Mouse (Mus musculus) stomach, embryonic 14.5 days (tissue): ENCODE data around the gene 1110051M20Rik. TPM values are rescaled to one million over a fixed set of nuclear protein-coding genes. Genes with fewer than 3 reads are reported as not detected.

ENCODE experiments used
- ATAC-seq: fragments of 200-750 bp; cut with Nextera tagmentation; 2 replicates; pipeline ENCODE4 v1.8.0; 2017; ENCODE audit warnings: low read depth, moderate TSS enrichment; ENCODE audit not compliant: insufficient number of reproducible peaks, insufficient read depth, low FRiP score
- H3K27ac ChIP-seq: fragments of 300-500 bp; sonication (generic); 2 replicates; pipeline ENCODE4 v1.5.1; 2014; ENCODE audit warnings: mild to moderate bottlenecking, low read length, moderate library complexity, mixed read lengths
- H3K27me3 ChIP-seq: fragments of 300-500 bp; sonication (generic); 2 replicates; pipeline ENCODE4 v1.6.1; 2014; ENCODE audit warnings: low read length, control low read depth, mixed read lengths; ENCODE audit not compliant: control insufficient read depth, insufficient read depth
- H3K36me3 ChIP-seq: fragments of 300-500 bp; sonication (generic); 2 replicates; pipeline ENCODE4 v1.6.1; 2014; ENCODE audit warnings: mild to moderate bottlenecking, control low read depth, low read length, moderate library complexity, mixed read lengths; ENCODE audit not compliant: control insufficient read depth, insufficient read depth
- H3K4me1 ChIP-seq: fragments of 300-500 bp; sonication (generic); 2 replicates; pipeline ENCODE4 v1.6.1; 2014; ENCODE audit warnings: low read length, control low read depth, mixed read lengths; ENCODE audit not compliant: control insufficient read depth, insufficient read depth
- H3K4me2 ChIP-seq: fragments of 300-500 bp; sonication (generic); replicated peaks from 2 replicates; pipeline ENCODE4 v1.6.1; 2014; ENCODE audit warnings: low read depth, low read length, control low read depth
- H3K4me3 ChIP-seq: fragments of 300-500 bp; sonication (generic); 2 replicates; pipeline ENCODE4 v1.5.1; 2014; ENCODE audit warnings: low read depth, low read length, control low read depth
- H3K9ac ChIP-seq: fragments of 300-500 bp; sonication (generic); replicated peaks from 2 replicates; pipeline ENCODE4 v1.6.1; 2014; ENCODE audit warnings: low read depth, mild to moderate bottlenecking, control low read depth, low read length, moderate library complexity, mixed read lengths
- H3K9me3 ChIP-seq: fragments of 300-500 bp; sonication (generic); 2 replicates; pipeline ENCODE4 v1.6.1; 2016; ENCODE audit warnings: low read depth, low read length, control low read depth; ENCODE audit not compliant: control insufficient read depth
- WGBS: fragments of 180-500 bp; shearing (Covaris S2); extraction: QIAGEN DNeasy Blood & Tissue Kit; methylation state at CpG from one replicate; pipeline ENCODE4 v1.1.7; 2014; 5-methylcytosine and 5-hydroxymethylcytosine counted together
- polyA plus RNA-seq: library from polyadenylated mRNA; unstranded; fragments of >200 nt; fragmentation: Nextera tagmentation; extraction: Ambion mirVana; gene quantifications from 2 replicates; pipeline ENCODE4 v1.2.1, GENCODE M21; 2014

Gene 1110051M20Rik
- polyA plus RNA-seq, 1 experiment from 2014 or later = 67.1 TPM

DNA sequence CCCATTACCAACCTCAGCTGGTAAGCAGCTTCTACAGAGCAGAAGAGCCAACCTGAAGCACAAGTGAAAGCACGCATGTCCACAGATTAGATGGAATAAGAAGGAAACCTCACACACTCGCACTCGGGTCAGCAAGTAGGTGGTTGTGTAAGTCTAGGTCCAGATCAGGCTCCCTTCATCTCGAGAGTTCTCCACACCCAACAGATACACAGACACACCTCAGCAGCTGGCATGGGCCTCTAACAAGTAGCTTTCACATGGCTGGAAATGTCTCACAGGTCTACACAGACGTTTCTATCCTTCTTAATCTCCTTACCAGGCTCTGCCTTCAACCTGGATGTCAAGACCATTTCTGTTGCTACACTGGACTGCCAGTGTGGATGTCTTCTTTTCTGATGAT lies 3.8 kb downstream of the 1110051M20Rik start:
- H3K27me3 ChIP-seq = no peaks in the 10 kb centered on the region
- H3K9ac ChIP-seq = no peak overlapping the region
- H3K4me2 ChIP-seq = no peak overlapping the region
- H3K4me1 ChIP-seq = peaks cover 7% of the 10 kb centered on the region; the same call in 1 of the 2 replicates
- H3K27ac ChIP-seq = no peak overlapping the region
- no peaks in the 10 kb centered on the region for H3K9me3 ChIP-seq
- no peak overlapping the region for H3K4me3 ChIP-seq
- H3K36me3 ChIP-seq = no peaks in the 10 kb centered on the region
- ATAC-seq = no peak
- WGBS = 81% methylated on average over 5 of the region's 5 CpGs

DNA sequence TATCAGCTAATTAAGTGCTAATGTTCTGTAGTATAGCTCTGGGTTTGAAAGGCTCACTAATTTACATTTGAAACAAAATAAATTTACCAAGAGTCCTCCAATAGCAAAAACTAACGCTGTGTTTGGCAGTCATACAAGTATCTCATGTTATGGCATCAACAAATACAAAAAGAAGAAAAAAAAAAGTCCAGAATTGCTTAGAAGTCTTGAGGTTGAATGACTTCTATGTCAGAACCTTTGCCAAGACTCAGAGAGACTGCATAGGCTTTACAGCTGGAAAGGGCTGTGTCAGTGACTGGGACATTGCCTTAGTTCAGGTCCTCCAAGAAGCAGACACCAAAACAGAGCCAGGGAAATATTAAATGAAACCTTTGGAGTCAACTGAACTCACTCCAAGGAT lies 4.6 kb downstream of the 1110051M20Rik start:
- Histone ChIP-seq H3K36me3 (no peaks in the 10 kb centered on the region), H3K9ac (no peak overlapping the region), H3K27me3 (no peaks in the 10 kb centered on the region), H3K4me3 (no peak overlapping the region), H3K9me3 (no peaks in the 10 kb centered on the region), H3K4me2 (no peak overlapping the region), H3K4me1 (peaks cover 7% of the 10 kb centered on the region; the same call in 1 of the 2 replicates), H3K27ac (no peak overlapping the region)
- WGBS = 75% methylated on average over 1 of the region's 1 CpGs
- ATAC-seq = no peak

DNA sequence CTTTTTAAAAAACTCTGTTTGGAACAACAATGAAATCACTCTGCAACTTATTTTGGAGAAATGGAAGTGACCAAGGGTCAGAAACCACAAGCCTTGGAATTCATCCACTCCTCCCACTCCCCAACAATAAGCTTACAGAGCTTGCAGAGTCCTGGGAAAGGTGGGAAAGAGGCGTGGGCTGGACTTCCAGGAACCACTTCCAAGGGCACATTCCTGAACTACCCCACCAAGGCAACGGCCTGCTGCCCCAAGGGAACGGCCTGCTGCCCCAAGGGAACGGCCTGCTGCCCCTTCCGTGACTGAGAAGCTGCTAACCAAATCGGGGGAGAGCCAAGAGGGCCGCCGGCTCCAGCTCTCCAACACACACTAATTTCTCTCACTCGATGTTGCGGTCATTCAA lies 5.2 kb downstream of the 1110051M20Rik start:
- Histone ChIP-seq H3K27ac (no peak overlapping the region), H3K4me3 (no peak overlapping the region), H3K9me3 (no peaks in the 10 kb centered on the region), H3K4me1 (peaks cover 7% of the 10 kb centered on the region; the same call in 1 of the 2 replicates), H3K36me3 (no peaks in the 10 kb centered on the region), H3K4me2 (no peak overlapping the region), H3K9ac (no peak overlapping the region), H3K27me3 (no peaks in the 10 kb centered on the region)
- no peak for ATAC-seq
- 83% methylated on average over 10 of the region's 10 CpGs for WGBS

DNA sequence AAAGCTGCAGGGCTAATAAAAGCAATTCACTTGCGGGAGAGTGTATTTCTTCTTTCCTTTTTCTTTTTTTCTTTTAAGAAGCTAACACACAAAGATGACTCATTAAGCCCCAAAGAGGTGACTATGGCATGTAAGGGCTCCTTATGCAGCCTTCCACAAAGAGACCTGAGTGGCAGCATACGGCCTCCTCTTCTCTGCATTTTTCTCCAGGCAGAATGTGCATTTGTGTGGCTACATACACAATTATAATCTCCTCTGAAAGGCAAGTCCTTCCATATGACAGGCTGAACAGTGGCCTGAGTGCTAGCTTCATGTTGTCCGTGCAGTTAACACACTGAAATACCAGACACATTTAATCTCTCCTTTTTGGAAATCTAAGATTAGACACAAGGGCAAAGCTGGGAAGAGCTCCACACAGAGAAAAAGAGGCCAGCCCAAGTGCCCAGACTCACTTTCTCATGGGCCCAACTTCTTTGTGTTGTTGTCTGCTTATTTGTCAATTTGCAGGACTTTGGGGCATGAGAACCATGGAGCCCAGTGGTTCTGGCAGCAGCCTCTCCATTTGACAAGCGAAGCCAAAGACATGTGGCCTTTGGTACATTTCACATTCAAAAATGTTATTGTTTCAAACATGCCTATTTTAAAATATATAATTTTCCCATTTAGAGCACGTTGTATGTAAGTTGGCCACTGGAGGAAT lies 7.2 kb downstream of the 1110051M20Rik start:
- H3K4me1 ChIP-seq = 0 out of 2 replicates have a peak, but pooled peaks cover 3% of the 10 kb centered on the region
- no peak overlapping the region for H3K9ac ChIP-seq
- no peak overlapping the region for H3K27ac ChIP-seq
- 79% methylated on average over 5 of the region's 5 CpGs for WGBS
- no peaks in the 10 kb centered on the region for H3K36me3 ChIP-seq
- H3K9me3 ChIP-seq = no peaks in the 10 kb centered on the region
- no peak for ATAC-seq
- H3K27me3 ChIP-seq = no peaks in the 10 kb centered on the region
- H3K4me2 ChIP-seq = no peak overlapping the region
- H3K4me3 ChIP-seq = no peak overlapping the region

DNA sequence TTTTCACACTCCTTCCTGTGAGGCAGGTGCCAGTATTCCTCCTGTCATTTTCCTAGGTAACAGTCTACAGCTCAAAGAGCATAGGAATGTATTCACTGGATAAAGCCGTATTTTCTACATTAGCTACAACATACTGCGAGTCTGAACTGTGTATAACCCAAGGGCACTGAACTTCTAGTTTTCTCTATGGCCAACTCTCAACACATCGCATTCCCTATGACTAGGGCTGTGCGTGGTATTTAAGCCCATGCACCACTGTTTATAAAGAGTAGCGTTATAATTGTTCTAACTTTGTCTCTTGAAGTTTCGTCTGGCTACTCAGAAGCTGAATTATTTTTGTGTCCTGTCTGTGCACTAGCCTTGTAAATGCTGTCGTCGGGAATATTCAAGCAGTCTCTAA lies 7.8 kb downstream of the 1110051M20Rik start:
- no peak overlapping the region for H3K27ac ChIP-seq
- no peaks in the 10 kb centered on the region for H3K9me3 ChIP-seq
- H3K4me2 ChIP-seq = no peak overlapping the region
- H3K36me3 ChIP-seq = no peaks in the 10 kb centered on the region
- 0 out of 2 replicates have a peak, but pooled peaks cover 3% of the 10 kb centered on the region for H3K4me1 ChIP-seq
- H3K9ac ChIP-seq = no peak overlapping the region
- H3K27me3 ChIP-seq = no peaks in the 10 kb centered on the region
- WGBS = 79% methylated on average over 8 of the region's 8 CpGs
- ATAC-seq = no peak
- no peak overlapping the region for H3K4me3 ChIP-seq

DNA sequence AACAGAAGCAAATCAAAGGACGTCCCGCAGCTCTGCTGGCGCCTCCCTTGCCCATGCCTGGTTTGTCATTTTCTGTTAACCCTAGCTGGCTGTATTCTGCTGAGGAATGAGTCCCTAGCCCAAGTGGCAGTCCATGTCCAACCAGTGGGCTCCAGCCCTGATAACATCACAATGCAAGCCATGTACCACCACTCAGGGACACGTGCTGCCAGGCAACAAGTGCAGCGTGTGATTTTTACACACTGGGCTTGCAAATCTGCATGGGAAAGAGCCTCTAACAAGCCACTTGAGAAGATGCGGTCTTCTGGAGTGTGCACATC lies 13.9 kb downstream of the 1110051M20Rik start:
- Histone ChIP-seq H3K4me3 (no peak overlapping the region), H3K9me3 (no peaks in the 10 kb centered on the region), H3K9ac (no peak overlapping the region), H3K4me1 (peaks cover 15% of the 10 kb centered on the region), H3K27me3 (no peaks in the 10 kb centered on the region), H3K36me3 (no peaks in the 10 kb centered on the region), H3K4me2 (no peak overlapping the region; the same call in 1 of the 2 replicates), H3K27ac (peak overlapping the region; percentile 33; the same call in 1 of the 2 replicates)
- ATAC-seq = no peak
- WGBS = 38% methylated on average over 6 of the region's 6 CpGs

DNA sequence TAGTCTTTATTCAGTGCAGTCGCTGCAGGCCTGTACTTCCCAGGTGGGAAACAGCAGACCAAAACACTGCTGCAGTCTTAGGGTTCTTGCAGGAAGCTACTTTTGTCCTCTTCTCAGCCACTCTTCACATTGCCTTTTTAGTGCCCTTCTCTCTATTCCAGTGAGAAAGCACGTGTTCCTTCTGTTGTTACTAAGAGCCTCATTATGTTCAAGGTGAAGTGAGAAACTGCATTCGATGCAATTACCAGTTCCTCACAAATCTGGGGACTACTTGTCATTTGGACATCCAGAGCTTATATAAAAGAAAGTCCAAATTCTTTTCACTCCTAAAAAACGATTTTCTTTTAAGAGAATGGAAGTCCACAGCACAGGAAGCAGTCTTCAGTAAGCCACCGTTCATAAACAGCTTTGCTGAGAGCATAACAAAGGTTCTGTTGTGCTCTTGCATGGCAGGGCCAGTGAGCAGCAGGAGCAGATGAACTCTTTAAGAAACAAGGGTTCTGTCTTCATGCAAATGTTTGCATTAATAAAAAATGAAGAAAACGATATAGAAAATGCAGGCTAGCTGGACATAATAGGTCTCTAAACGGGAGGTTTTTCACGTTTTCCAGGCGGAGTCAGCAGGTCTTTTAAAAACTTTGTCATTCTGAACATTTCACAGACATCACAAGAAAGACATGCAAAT lies 14.4 kb downstream of the 1110051M20Rik start:
- Histone ChIP-seq H3K4me2 (no peak overlapping the region; the same call in 1 of the 2 replicates), H3K4me1 (peaks cover 15% of the 10 kb centered on the region), H3K27me3 (no peaks in the 10 kb centered on the region), H3K9ac (no peak overlapping the region), H3K27ac (peak overlapping the region; percentile 39; the same call in 1 of the 2 replicates), H3K4me3 (no peak overlapping the region), H3K9me3 (no peaks in the 10 kb centered on the region), H3K36me3 (no peaks in the 10 kb centered on the region)
- 33% methylated on average over 9 of the region's 9 CpGs for WGBS
- ATAC-seq = no peak

DNA sequence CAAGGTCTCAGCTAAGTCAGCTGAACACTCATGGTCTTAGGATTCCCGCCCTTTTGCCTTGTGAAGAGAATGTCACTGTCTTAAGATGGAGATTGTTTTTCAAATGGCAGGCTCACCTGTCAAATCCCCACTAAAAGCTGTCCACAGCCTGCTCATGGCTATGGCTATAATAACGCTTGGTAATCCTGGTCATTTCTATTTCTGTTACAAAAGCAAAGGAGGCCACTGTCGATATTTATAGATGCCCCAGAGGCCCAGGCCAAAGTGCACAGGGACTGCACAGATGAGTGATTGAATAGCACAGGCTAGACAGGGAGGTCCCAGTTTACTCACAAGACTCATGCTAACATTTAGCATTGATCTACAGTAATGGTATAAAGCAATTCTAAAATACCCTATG lies 15.4 kb downstream of the 1110051M20Rik start:
- Histone ChIP-seq H3K36me3 (no peaks in the 10 kb centered on the region), H3K9ac (no peak overlapping the region), H3K27ac (no peak overlapping the region), H3K9me3 (no peaks in the 10 kb centered on the region), H3K27me3 (no peaks in the 10 kb centered on the region), H3K4me2 (no peak overlapping the region), H3K4me1 (peaks cover 15% of the 10 kb centered on the region), H3K4me3 (no peak overlapping the region)
- ATAC-seq = no peak
- 88% methylated on average over 3 of the region's 3 CpGs for WGBS
